Mouse (Mus musculus) cerebral cortex, adult 2 months (tissue): ENCODE results near the gene Tex22.

ENCODE experiments used
- WGBS: fragments of 180-500 bp; shearing (Covaris S2); methylation state at CpG from one replicate; pipeline ENCODE4 v1.1.7; 2018; 5-methylcytosine and 5-hydroxymethylcytosine counted together

Tex22 gene

GRCm38 (mm10) chr12:113056089-113056488 lies 18.2 kb upstream of the Tex22 start:
- WGBS: 93% methylated on average over 8 of the region's 8 CpGs

DNA sequence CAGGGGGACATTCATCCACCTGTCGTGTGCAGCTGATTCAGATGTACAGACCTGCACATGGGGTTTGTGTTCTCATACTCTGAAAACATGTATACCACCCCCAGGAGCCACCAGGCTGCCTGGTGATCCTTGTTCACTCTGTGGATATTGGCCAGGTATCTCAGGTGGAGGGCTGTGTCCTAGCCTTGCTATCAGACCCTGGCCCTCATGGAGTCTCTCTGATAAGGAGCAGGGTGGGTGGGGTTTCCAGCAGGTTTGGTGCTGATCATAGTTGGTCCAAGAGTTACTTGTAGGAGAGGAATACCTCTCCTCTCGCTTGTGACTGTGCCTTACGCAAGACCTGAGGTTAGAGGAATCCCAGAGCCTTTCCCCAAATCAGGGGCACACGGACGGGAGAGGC lies 14.1 kb upstream of the Tex22 start:
- WGBS: 93% methylated on average over 5 of the region's 5 CpGs

DNA sequence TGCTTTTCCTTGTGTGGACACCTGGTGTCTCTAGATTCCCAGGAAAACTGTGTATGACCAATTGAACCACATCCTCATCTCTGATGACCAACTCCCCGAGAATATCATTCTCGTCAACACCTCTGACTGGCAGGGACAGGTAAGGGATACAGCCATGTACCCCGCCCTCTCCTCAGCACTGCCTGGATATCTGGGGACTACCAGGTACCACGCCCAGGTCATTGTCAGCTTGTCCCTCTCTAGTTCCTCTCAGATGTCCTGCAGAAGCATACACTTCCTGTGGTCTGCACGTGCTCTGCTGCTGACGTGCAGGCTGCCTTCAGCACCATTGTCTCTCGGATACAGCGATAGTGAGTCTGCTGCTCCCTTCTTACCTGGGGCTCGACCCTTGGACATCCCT lies 12.7 kb upstream of the Tex22 start:
- 92% methylated on average over 9 of the region's 9 CpGs for WGBS

DNA sequence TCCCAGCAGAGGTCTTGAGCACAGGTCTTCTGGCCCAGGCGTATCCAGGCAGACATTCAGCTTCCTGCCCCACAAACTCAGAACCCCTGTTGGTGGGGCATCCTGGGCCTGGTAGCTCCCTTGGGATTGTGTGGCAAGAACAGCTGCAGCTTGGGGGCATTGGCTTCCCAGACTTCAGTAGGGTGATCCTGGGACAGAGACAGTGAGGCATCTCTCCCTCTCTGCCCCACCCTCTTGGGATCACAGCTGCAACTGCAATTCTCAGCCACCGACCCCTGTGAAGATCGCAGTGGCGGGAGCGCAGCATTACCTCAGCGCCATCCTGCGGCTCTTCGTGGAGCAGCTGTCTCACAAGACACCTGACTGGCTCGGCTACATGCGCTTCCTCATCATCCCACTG lies 12.1 kb upstream of the Tex22 start:
- 79% methylated on average over 10 of the region's 10 CpGs for WGBS

DNA sequence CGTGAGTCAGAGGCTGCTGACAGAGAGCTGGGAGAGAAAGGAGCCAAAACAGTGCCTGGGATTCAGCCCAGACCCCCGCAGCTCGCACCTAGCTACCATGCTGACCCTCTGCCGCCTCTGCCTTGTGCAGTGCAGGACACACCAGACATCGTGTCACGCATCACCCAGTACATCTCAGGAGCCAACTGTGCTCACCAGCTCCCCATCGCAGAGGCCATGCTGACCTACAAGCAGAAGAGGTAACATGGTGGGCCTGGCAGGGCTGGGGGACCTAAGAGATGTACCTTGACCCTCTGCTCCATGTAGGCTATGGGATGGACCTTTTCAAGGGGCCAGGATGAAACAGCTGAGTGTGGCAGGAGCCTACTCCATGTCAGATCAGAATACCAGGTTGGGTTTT lies 10.6 kb upstream of the Tex22 start:
- 95% methylated on average over 7 of the region's 7 CpGs for WGBS

DNA sequence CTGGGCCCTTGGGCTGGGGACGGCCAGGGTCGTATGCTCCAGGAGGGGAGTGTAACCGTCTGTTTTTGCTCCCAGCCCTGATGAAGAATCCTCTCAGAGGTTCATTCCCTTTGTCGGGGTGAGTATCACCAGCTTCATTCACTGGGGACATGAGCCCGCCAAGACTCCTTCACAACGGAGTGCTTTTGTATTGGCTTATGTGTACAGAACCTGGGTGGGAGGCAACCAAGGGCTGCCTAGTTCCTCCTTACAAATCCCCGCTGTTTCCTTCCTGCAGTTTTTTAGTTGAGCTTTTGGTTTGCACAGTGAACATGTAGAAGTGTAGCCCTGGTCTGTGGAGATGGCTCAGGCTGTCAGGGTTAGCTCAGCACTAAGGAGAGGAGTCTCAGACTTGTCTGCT lies 6.3 kb upstream of the Tex22 start:
- 80% methylated on average over 7 of the region's 7 CpGs for WGBS

DNA sequence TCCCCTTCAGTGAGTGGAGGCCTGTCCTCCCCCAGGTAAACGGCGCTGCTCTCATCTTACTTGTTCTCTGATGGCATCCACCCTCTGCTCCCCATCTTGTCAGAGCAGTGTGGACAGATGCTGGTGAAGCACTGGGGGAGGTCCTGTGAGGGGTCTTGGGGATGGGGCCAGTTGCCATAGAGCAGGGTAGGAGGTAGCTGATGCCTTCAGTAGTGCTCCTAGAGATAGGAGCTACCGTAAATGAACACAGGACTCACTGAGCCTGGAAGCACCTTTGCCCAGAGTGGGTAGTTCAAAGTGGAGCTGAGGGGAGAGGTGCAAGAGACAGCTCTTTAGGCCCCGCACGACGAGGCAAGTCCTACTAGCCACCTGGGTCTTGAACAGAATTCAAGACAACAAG lies 4.9 kb upstream of the Tex22 start:
- WGBS: 97% methylated on average over 6 of the region's 6 CpGs

DNA sequence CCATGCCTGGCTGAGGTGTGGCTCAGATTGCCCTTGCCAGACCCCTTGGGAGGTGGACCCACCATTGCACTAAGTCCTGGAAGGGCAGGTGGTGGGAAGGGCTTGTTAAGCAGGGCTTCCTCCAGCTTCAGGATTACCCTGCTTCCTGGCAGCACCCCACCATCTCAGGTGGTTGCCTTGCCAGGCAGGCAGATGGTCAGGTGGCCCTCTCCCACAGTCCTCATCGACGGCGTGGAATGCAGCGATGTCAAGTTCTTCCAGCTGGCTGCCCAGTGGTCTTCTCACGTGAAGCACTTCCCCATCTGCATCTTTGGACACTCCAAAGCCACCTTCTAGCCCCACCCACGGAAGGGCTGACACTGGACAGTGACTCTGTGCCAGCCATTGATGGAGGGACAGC lies 3.0 kb upstream of the Tex22 start:
- 70% methylated on average over 6 of the region's 6 CpGs for WGBS

GRCm38 (mm10) chr12:113071827-113072226 lies 2.5 kb upstream of the Tex22 start:
- 76% methylated on average over 6 of the region's 6 CpGs for WGBS

DNA sequence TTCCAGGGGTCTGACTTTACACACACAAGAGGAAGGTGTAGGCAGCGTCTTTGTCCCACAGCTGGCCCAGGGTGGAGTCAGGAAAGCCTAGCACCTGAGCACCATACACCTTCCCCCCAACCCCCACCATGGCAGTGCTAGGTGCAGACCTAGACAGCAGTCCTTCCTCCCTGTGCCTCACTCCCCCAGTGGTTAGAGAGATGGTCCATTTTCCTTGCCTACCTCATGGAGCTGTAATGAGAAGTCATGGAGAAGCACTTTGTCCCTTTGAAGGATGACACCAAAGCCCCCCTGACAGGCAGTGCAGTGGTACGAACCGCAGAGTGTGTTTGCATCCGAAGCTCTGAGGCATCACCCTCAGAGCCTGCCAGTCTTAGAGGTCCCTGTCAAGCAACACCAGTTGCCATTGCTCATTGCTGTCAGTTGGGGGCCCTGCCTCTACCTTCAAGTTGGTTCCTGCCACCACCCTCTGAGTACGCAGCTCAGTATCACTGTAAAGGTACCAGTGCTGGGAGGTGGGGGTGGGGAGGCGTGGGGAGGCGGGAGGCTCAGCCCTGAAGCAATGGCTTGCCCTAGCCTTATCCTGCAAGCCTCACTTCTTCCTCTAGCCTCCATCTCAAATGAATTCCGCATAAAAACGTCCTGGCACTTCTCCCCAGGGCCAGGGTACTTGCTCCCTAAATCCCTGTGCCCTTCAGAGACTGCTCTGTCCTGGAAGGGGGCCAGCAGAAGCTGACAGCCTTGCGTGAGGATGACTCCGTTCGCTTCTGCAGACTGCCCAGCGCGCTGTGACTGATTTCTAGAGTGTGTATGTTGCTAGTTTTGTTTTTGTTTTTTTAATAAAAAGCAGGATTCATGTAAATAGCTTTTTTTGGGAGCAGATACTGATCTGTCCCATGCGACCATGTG lies 628 bp upstream of the Tex22 start:
- WGBS: 17% methylated on average over 15 of the region's 15 CpGs

DNA sequence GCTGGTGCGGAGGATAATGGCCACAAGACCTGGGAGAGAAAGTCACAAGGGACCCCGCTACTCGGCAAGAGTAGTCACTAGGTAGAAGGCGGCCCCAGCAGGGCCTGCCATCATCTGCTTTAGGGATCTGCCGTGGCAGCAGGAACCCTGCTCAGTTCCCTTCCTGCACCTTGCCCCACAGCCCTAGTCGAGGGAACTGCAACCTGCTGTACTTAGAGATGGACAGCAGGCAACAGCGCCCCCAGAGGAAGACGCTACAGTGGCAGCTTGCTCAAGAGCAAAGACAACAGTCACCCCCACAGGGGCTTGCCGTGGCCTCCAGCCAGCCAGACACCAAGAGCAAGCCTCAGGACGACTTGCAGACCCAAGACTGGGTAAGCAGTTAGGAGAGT lies 757 bp downstream of the Tex22 start:
- WGBS: 4% methylated on average over 10 of the region's 10 CpGs

GRCm38 (mm10) chr12:113075486-113075885 lies 1.2 kb downstream of the Tex22 start:
- 58% methylated on average over 6 of the region's 6 CpGs for WGBS

DNA sequence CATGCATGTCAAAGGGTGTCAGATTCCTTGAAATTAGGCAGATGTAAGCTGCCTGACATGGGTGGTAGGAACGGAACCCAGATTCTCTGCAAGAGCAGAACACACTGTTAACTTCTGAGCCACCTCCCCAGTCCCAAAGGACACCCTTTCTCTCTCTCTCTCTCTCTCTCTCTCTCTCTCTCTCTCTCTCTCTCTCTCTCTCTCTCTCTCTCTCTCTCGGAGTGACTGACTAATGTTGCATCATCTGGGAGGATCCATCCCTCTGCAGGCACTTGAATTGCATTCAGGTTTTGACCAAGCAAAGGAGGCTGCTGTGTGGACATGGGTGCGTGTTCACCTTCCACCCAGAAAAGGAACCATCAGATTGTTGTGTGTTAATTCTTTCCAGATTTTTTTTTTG lies 13.0 kb downstream of the Tex22 start:
- 71% methylated on average over 3 of the region's 3 CpGs for WGBS

- 67% methylated on average over 4 of the region's 4 CpGs for WGBS
These were observed 13.7 kb downstream of the Tex22 start for GRCm38 (mm10) chr12:113088026-113088425.

DNA sequence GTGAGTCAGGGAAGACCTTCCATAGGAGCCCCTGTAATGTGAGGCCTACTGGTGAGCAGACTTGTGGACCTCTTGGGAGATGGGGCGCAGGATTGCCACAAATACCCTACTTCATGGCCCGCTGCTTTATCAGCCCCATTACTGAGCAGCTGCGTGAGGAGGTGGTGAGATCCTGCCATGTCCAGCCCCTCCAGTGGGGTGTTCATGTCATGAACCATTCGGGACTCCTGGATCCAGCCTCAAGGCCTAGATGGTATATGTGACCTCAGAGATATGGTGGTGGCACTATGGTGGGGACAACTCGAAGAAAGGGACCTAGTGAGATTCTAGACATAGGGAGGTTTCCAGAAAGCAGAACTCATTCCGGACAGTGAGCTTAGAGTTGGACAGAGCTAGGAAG lies 14.8 kb downstream of the Tex22 start:
- WGBS: 93% methylated on average over 6 of the region's 6 CpGs

DNA sequence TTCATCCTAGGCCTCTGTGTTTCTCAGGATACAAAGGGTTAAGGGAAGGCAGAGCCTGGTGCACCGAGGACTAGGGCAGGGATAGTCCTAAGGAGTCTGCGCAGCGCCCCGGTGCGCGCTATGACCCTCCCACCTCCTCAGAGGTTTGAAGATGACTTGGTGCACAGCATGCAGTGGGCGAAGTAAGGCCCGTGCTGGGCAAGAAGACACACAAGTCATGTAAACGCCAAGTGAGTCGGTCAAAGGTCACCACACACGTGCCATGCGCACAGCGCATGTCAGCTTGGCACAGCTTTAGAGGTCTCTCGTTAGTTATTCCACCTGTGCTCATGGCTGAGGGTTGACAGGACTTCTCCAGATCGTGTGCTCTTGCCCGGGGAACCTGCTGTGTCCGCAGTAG lies 15.8 kb downstream of the Tex22 start:
- 86% methylated on average over 17 of the region's 17 CpGs for WGBS

- 52% methylated on average over 5 of the region's 5 CpGs for WGBS
These were observed 22.7 kb downstream of the Tex22 start for GRCm38 (mm10) chr12:113097040-113097439.

GRCm38 (mm10) chr12:113097749-113098281 lies 23.5 kb downstream of the Tex22 start, which contains the start of gene Mta1:
TSS of gene Mta1 (plus strand) at chr12:113098278.
- WGBS: 3% methylated on average over 35 of the region's 53 CpGs

GRCm38 (mm10) chr12:113098530-113099151 lies 24.3 kb downstream of the Tex22 start:
- WGBS: under 1% methylated on average over 45 of the region's 60 CpGs

DNA sequence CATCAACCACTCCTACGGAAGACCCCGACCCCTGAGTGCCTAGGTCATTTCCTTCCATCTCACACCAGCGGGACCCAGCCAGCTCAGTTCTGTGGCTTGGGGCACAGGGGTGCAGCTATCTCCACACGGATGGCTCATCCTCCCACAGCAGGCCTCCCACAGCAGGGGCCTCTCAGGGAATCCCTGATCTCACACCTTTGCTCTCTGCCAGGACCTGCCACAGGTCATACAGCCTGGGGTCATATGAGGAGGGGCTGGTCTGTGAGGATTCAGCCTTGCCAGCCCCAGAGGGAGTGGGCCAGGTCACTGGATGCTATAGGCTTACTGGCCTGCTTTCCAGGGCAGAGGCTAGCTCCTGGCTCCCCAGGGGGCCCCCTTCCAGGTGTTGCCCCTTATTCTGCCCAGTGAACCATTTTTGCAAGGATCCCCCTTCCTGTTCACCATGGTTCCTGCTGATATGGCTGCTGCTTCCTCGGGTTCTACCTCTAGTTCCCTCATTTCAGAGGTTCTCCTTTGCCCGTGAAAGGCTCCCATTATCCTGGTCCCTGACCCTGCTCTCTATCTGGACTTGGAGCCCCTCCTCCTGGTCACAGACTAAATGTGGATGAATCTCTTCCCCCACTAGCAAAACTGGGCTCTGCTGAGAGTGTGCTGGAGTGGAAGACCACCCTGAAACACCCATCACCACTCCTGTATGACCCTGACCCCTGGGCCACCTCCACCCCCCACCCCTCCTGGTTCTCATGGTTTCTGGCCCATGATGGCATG lies 25.4 kb downstream of the Tex22 start:
- WGBS: 33% methylated on average over 6 of the region's 6 CpGs

GRCm38 (mm10) chr12:113100448-113101076 lies 26.3 kb downstream of the Tex22 start:
- 42% methylated on average over 5 of the region's 5 CpGs for WGBS
